Mouse (Mus musculus): ENCODE results near the gene Cela3b.

DNA sequence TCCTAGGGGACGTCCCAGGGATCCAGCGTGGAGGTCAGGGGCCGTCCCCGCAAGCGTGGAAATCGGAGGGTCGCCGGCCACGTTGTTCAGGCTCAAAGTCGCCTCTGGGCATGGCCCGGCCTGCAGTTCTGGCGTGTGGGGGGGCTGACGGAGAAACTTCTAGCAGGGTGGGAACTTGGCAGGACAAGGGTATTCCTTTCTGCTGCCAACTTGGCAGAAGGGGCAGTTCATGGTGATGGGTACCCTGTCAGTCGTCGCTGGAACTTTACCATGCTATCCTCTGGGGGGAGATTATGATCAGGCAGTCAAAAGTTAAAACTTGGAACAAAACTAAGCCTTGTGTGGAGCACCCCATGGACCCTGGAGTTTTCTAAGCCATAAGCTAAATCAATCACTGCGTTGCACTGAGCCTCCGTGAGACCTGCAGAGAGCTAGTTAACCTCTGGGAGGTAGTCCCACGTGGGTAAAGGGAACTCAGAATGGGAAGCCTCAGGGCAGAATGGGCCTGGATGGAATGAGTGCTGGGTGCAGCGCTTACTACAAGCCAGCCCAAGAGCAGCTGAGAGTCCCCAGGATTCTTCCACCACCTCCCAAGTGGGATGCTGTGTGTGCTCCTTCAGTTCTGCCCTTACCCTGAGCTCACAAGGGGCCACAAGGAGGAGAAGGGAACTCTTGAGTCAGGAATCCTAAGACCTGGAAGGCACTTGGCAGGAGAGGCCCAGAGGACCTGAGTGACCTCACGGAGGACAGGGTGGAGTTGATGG is 38.9 kb upstream of the Cela3b start:
- TF ChIP-seq CTCF (IDR thresholded peaks at IDR 0.05; ENCODE audit: extremely low read depth, insufficient read depth, insufficient read length, insufficient replicate concordance) (no peak), POLR2A (IDR thresholded peaks at IDR 0.05; ENCODE audit: low read depth, low read length) (no peak)

Measured in spleen, adult 2 months (tissue).